In genomic region chr6:140282285-140282577, GRCm38 (mm10) we compare ENCODE assay signal across 9 mouse cellular contexts.
DNase-seq lines count a peak whose midpoint lies in the region; ATAC-seq and TF ChIP-seq lines count a peak whose summit lies in the region.
"Had no signal": no experiment of that assay in that cellular context is flagged by ENCODE, and none has a peak within 500 bp of the region (broad histone marks: within the 10 kb centered on the region; RNA-seq: fewer than 3 reads in every experiment).

No protein-coding gene starts in this region.

- peaks cover 9% of the 10 kb centered on the region for H3K4me1 ChIP-seq in lung, embryonic 14.5 days (ENCODE audit: insufficient read depth)
- H3K4me1 ChIP-seq in forebrain, postnatal 0 days (ENCODE audit: insufficient read depth) = peaks cover 5% of the 10 kb centered on the region; the same call in 1 of the 2 replicates

- H3K27me3 ChIP-seq in lung, embryonic 14.5 days (ENCODE audit: insufficient read depth, low read length) = no peaks in the 10 kb centered on the region
- H3K27me3 ChIP-seq in forebrain, postnatal 0 days (ENCODE audit: insufficient read depth, low read length) = no peaks in the 10 kb centered on the region

- 54% methylated on average over 7 of the region's 7 CpGs for WGBS in lung, embryonic 14.5 days
- 23% methylated on average over 7 of the region's 7 CpGs for WGBS in forebrain, postnatal 0 days

- peak; percentile 91 for DNase-seq in heart, adult 11 months
- no peak for DNase-seq in heart, postnatal 36 days
- peak; percentile 53 for DNase-seq in lung, embryonic 14.5 days
- DNase-seq in lung, postnatal 4 days = no peak
- peak; percentile 50 for DNase-seq in forebrain, postnatal 0 days
- DNase-seq in embryo, embryonic 9.5 days (ENCODE audit: extremely low spot score) = no peak
- DNase-seq in adrenal gland, postnatal 14 days = no peak

- no peak overlapping the region for H3K4me3 ChIP-seq in lung, embryonic 14.5 days (ENCODE audit: low read depth, low read length)
- H3K4me3 ChIP-seq in forebrain, postnatal 0 days (ENCODE audit: low read depth, low read length) = no peak overlapping the region

- no peak for ATAC-seq in lung, embryonic 14.5 days (ENCODE audit: insufficient read depth)
- peak; percentile 72 for ATAC-seq in forebrain, postnatal 0 days
- ATAC-seq in megakaryocyte progenitor cell, adult 5-6 weeks (replicated peaks; ENCODE audit: poor library complexity) = 0 out of 2 replicates have a peak, but pooled peaks have one; percentile 11

- H3K4me2 ChIP-seq in lung, embryonic 14.5 days = no peak overlapping the region
- no peak overlapping the region for H3K4me2 ChIP-seq in forebrain, postnatal 0 days (ENCODE audit: low read depth)

- H3K27ac ChIP-seq in lung, embryonic 14.5 days (ENCODE audit: low read depth) = 0 out of 2 replicates have a peak overlapping the region, but pooled peaks have one; percentile 5
- no peak overlapping the region for H3K27ac ChIP-seq in forebrain, postnatal 0 days (ENCODE audit: low read depth, low read length)
- H3K27ac ChIP-seq: macrophage had no signal

- no peaks in the 10 kb centered on the region for H3K9me3 ChIP-seq in lung, embryonic 14.5 days (ENCODE audit: low read depth, low read length)
- no peaks in the 10 kb centered on the region for H3K9me3 ChIP-seq in forebrain, postnatal 0 days (ENCODE audit: low read length)

- intact Hi-C loops in heart, postnatal 36 days (cut with DNase I) = no loop called here

- no peaks in the 10 kb centered on the region for H3K36me3 ChIP-seq in lung, embryonic 14.5 days (ENCODE audit: insufficient read depth)
- H3K36me3 ChIP-seq in forebrain, postnatal 0 days (ENCODE audit: insufficient read depth) = no peaks in the 10 kb centered on the region

- H3K9ac ChIP-seq in lung, embryonic 14.5 days = no peak overlapping the region
- H3K9ac ChIP-seq in forebrain, postnatal 0 days = no peak overlapping the region

- TF ChIP-seq CTCF in lung, embryonic 14.5 days (IDR thresholded peaks at IDR 0.05; ENCODE audit: low read depth) = no peak
- no peak for TF ChIP-seq CTCF in forebrain, postnatal 0 days (IDR thresholded peaks at IDR 0.05; ENCODE audit: low read depth)

Comparison
In these comparisons a context has a peak if more than half of its experiments do, and no peak if none do; other contexts are left out.
1. DNase-seq: peak in heart, adult 11 months (single experiment), lung, embryonic 14.5 days (single experiment) and forebrain, postnatal 0 days (single experiment); none in heart, postnatal 36 days (0 of 2), lung, postnatal 4 days (0 of 2), embryo, embryonic 9.5 days (single experiment) and adrenal gland, postnatal 14 days (single experiment).